Mouse (Mus musculus): ENCODE data around the gene Epsti1. TPM values are rescaled to one million over a fixed set of nuclear protein-coding genes. Genes with fewer than 3 reads are reported as not detected.

Gene Epsti1
- not detected in 2 replicates for polyA plus RNA-seq (2011; ENCODE audit: insufficient read depth, insufficient read length, low read depth, missing spikeins)

DNA sequence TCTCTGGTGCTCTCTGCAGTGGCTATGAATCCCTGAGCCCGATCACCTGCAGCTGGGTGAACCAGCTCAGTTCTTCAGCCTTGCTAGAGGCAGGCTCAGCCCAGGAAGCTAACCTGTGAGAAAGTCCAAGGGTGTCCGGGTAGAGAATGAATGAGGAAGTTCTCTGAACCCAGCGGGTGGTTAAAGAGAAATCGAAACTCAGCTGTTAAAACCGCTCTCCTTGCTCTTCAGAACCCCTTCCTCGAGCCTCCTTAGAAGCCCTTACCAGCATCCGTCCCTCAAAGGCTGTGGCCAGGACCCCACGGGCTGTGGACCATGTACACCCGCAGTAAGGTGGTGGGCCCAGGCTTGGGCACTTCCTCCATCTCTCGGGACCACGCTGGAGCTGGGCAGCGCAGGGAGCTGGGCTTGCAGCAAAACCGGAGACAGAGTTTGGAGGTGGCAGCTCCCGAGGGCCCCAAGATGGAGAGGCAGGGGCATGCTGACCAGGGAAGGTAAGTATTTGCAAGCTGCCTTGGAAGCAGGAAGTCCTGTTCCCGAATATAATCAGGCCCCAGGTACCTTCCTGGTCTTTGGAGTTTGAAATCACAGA is at the start of gene Epsti1:
TSS of gene Epsti1 (plus strand) at position 69 of the 592 bp plus-strand sequence.
- H3K36me3 ChIP-seq (ENCODE audit: control insufficient read depth, insufficient read depth, low read length, poor library complexity, severe bottlenecking) = no peaks in the 10 kb centered on the region
- no peak within 1 kb of the TSS for H3K27ac ChIP-seq (ENCODE audit: insufficient read depth, low read length)
- no peak within 1 kb of the TSS for H3K9ac ChIP-seq (ENCODE audit: low read depth, poor library complexity, severe bottlenecking)
- no peak within 1 kb of the TSS for H3K4me3 ChIP-seq (ENCODE audit: low read depth, low read length)
- H3K4me1 ChIP-seq (ENCODE audit: control insufficient read depth, insufficient read depth, low read length) = no peaks in the 10 kb centered on the region
- TF ChIP-seq POLR2A (IDR thresholded peaks at IDR 0.05; ENCODE audit: insufficient read depth, low read length) (no peak), EP300 (IDR thresholded peaks at IDR 0.05; ENCODE audit: insufficient read depth, low read depth, low read length) (no peak), CTCF (IDR thresholded peaks at IDR 0.05; ENCODE audit: low read depth, low read length) (no peak)
- H3K9me3 ChIP-seq (replicated peaks; ENCODE audit: control insufficient read depth, insufficient read depth, low read length, poor library complexity, severe bottlenecking) = no peaks in the 10 kb centered on the region; the same call in 1 of the 2 replicates
- no peaks in the 10 kb centered on the region for H3K27me3 ChIP-seq (ENCODE audit: control insufficient read depth, insufficient read depth, low read length, poor library complexity, severe bottlenecking)

DNA sequence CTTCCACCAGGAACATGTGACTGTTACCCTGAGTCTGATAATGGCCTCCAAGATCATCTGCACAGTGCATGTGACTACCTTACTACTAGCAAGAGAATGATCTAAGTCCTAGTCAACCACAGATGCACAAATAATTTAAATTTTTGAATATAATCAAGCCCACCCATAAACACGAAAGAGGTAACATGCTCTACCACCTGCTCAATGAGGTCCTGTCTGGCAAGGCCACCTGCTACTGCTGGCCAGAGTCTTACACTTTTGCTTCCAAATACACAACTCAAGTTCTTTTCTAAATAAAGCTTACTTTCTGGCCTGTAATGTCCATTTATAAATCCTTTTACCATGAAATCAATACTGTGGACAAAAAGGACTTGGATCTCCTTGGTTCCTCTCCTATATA is 44.1 kb upstream of the Epsti1 start:
- Histone ChIP-seq H3K4me1 (ENCODE audit: control insufficient read depth, insufficient read depth, low read length) (no peaks in the 10 kb centered on the region), H3K27me3 (ENCODE audit: control insufficient read depth, insufficient read depth, low read length, poor library complexity, severe bottlenecking) (no peaks in the 10 kb centered on the region)

DNA sequence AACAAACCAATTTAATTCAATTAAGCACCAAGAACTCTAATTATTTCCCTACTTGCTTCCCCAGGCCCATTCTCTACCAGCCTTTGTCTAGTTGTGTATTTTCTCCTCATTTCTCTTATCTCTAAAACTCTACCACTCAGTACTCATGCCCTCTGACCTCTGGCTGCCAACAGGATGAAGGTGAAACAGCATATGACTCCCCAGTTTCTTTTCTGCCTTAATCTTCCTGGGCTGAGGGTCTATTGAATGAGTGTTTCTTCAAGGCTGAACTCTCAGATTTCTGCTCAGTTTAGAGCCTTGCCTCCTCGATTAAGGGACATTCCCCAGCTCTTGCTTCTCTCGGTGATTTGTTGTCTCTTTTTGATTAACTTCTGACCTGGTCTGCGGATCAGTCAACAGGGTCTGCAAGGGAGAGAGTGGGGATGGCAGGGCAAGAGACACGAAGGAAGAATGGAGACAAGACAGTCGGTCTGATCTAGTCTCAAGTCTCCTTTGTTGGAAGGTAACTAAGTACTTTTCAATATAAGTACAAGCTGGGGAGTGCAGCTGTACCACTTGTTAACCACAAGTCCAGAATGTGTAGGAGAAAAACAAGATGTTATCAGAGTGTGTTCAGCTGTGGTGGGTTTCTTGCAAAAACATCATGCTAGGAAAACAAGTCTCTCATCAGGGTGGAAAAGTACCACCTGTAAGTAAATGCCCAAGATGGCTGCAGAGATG is 43.0 kb upstream of the Epsti1 start:
- no peak overlapping the region for H3K9ac ChIP-seq (ENCODE audit: low read depth, poor library complexity, severe bottlenecking)
- no peaks in the 10 kb centered on the region for H3K36me3 ChIP-seq (ENCODE audit: control insufficient read depth, insufficient read depth, low read length, poor library complexity, severe bottlenecking)
- H3K27me3 ChIP-seq (ENCODE audit: control insufficient read depth, insufficient read depth, low read length, poor library complexity, severe bottlenecking) = no peaks in the 10 kb centered on the region
- no peaks in the 10 kb centered on the region for H3K9me3 ChIP-seq (replicated peaks; ENCODE audit: control insufficient read depth, insufficient read depth, low read length, poor library complexity, severe bottlenecking)
- H3K27ac ChIP-seq (ENCODE audit: insufficient read depth, low read length) = no peak overlapping the region
- TF ChIP-seq POLR2A (IDR thresholded peaks at IDR 0.05; ENCODE audit: insufficient read depth, low read length) (no peak), CTCF (IDR thresholded peaks at IDR 0.05; ENCODE audit: low read depth, low read length) (no peak), EP300 (IDR thresholded peaks at IDR 0.05; ENCODE audit: insufficient read depth, low read depth, low read length) (no peak)
- no peaks in the 10 kb centered on the region for H3K4me1 ChIP-seq (ENCODE audit: control insufficient read depth, insufficient read depth, low read length)
- H3K4me3 ChIP-seq (ENCODE audit: low read depth, low read length) = no peak overlapping the region

More for the DNA sequence above, 44.1 kb upstream of the Epsti1 start:
- Histone ChIP-seq H3K27ac (ENCODE audit: insufficient read depth, low read length) (no peak overlapping the region), H3K4me3 (ENCODE audit: low read depth, low read length) (no peak overlapping the region), H3K9me3 (replicated peaks; ENCODE audit: control insufficient read depth, insufficient read depth, low read length, poor library complexity, severe bottlenecking) (no peaks in the 10 kb centered on the region), H3K9ac (ENCODE audit: low read depth, poor library complexity, severe bottlenecking) (no peak overlapping the region), H3K36me3 (ENCODE audit: control insufficient read depth, insufficient read depth, low read length, poor library complexity, severe bottlenecking) (no peaks in the 10 kb centered on the region)
- TF ChIP-seq CTCF (IDR thresholded peaks at IDR 0.05; ENCODE audit: low read depth, low read length) = no peak
- no peak for TF ChIP-seq EP300 (IDR thresholded peaks at IDR 0.05; ENCODE audit: insufficient read depth, low read depth, low read length)
- no peak for TF ChIP-seq POLR2A (IDR thresholded peaks at IDR 0.05; ENCODE audit: insufficient read depth, low read length)

DNA sequence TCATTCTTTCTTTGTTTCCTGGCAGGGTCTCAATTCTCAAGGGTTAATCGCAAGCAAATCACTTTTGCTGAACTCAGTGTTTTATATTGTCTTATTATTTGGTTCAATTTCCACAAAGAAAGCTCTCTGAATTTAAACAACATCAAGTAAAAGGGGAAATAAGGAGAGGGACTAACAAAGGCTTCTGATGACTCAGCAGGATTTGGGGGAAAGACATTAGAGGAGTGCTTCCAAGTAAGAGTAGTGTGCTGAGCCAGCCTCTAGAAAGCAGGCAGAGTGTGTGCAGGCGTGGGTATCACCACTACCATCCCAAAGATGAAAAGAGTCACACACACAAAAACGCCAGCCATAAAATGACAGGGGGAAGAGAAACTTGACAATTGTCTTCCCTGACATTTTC is 40.0 kb upstream of the Epsti1 start:
- Histone ChIP-seq H3K9ac (ENCODE audit: low read depth, poor library complexity, severe bottlenecking) (no peak overlapping the region), H3K4me3 (ENCODE audit: low read depth, low read length) (no peak overlapping the region), H3K27me3 (ENCODE audit: control insufficient read depth, insufficient read depth, low read length, poor library complexity, severe bottlenecking) (no peaks in the 10 kb centered on the region), H3K9me3 (replicated peaks; ENCODE audit: control insufficient read depth, insufficient read depth, low read length, poor library complexity, severe bottlenecking) (no peaks in the 10 kb centered on the region), H3K36me3 (ENCODE audit: control insufficient read depth, insufficient read depth, low read length, poor library complexity, severe bottlenecking) (no peaks in the 10 kb centered on the region), H3K27ac (ENCODE audit: insufficient read depth, low read length) (no peak overlapping the region), H3K4me1 (ENCODE audit: control insufficient read depth, insufficient read depth, low read length) (no peaks in the 10 kb centered on the region)
- TF ChIP-seq CTCF (IDR thresholded peaks at IDR 0.05; ENCODE audit: low read depth, low read length) = no peak
- no peak for TF ChIP-seq POLR2A (IDR thresholded peaks at IDR 0.05; ENCODE audit: insufficient read depth, low read length)
- TF ChIP-seq EP300 (IDR thresholded peaks at IDR 0.05; ENCODE audit: insufficient read depth, low read depth, low read length) = no peak

DNA sequence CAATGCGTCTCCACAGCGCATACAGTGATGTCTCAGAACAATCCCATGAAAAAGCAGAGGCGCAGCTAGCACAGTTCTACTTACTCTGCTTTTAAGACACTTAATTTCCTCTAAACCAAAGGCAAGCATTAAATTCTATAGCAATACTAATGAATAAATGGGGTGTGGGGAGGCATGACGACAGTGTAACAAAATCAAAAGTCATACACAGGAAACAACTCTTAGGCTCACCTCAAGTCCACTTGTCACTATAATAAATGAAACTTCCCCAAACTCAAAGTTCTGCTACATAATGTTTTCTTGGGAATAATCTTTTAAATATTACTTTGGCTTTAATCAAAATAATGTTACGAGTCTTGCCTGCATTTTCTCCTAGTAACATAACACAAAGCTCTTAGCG is 39.5 kb upstream of the Epsti1 start:
- Histone ChIP-seq H3K9me3 (replicated peaks; ENCODE audit: control insufficient read depth, insufficient read depth, low read length, poor library complexity, severe bottlenecking) (no peaks in the 10 kb centered on the region), H3K27me3 (ENCODE audit: control insufficient read depth, insufficient read depth, low read length, poor library complexity, severe bottlenecking) (no peaks in the 10 kb centered on the region), H3K27ac (ENCODE audit: insufficient read depth, low read length) (no peak overlapping the region), H3K4me1 (ENCODE audit: control insufficient read depth, insufficient read depth, low read length) (no peaks in the 10 kb centered on the region), H3K36me3 (ENCODE audit: control insufficient read depth, insufficient read depth, low read length, poor library complexity, severe bottlenecking) (no peaks in the 10 kb centered on the region), H3K4me3 (ENCODE audit: low read depth, low read length) (no peak overlapping the region), H3K9ac (ENCODE audit: low read depth, poor library complexity, severe bottlenecking) (no peak overlapping the region)
- no peak for TF ChIP-seq CTCF (IDR thresholded peaks at IDR 0.05; ENCODE audit: low read depth, low read length)
- TF ChIP-seq EP300 (IDR thresholded peaks at IDR 0.05; ENCODE audit: insufficient read depth, low read depth, low read length) = no peak
- TF ChIP-seq POLR2A (IDR thresholded peaks at IDR 0.05; ENCODE audit: insufficient read depth, low read length) = no peak

DNA sequence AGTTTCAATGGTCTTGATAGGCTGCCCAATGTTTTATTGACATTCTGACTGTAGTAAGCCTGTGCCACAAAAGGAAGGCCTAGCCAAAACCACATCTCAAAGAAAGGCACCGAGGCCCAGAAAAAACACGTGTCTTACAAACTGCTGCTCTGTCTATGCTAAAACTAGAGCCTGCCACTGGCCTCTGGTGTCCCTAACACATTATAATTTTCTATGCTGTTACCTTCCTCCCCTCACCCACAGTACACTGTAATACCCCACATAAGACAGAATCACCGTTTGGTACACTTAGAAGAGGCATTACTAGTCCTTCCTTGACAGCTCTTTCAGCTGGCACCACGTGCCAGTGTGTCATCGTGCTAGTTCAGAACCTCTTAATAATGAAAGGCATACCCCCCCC is 36.4 kb upstream of the Epsti1 start:
- no peaks in the 10 kb centered on the region for H3K4me1 ChIP-seq (ENCODE audit: control insufficient read depth, insufficient read depth, low read length)
- no peak overlapping the region for H3K4me3 ChIP-seq (ENCODE audit: low read depth, low read length)
- no peak for TF ChIP-seq EP300 (IDR thresholded peaks at IDR 0.05; ENCODE audit: insufficient read depth, low read depth, low read length)
- no peak for TF ChIP-seq POLR2A (IDR thresholded peaks at IDR 0.05; ENCODE audit: insufficient read depth, low read length)
- TF ChIP-seq CTCF (IDR thresholded peaks at IDR 0.05; ENCODE audit: low read depth, low read length) = no peak
- no peaks in the 10 kb centered on the region for H3K9me3 ChIP-seq (replicated peaks; ENCODE audit: control insufficient read depth, insufficient read depth, low read length, poor library complexity, severe bottlenecking)
- no peak overlapping the region for H3K27ac ChIP-seq (ENCODE audit: insufficient read depth, low read length)
- no peak overlapping the region for H3K9ac ChIP-seq (ENCODE audit: low read depth, poor library complexity, severe bottlenecking)
- H3K27me3 ChIP-seq (ENCODE audit: control insufficient read depth, insufficient read depth, low read length, poor library complexity, severe bottlenecking) = no peaks in the 10 kb centered on the region
- H3K36me3 ChIP-seq (ENCODE audit: control insufficient read depth, insufficient read depth, low read length, poor library complexity, severe bottlenecking) = no peaks in the 10 kb centered on the region

Measured in ES-Bruce4 (cell line).